Mouse (Mus musculus): ENCODE measurements around the gene Cstb. TPM values are rescaled to one million over a fixed set of nuclear protein-coding genes. Genes with fewer than 3 reads are reported as not detected.

The Cstb gene
- polyA plus RNA-seq, 1 experiment from 2014 or later = 102 TPM

- ATAC-seq (ENCODE audit: low FRiP score, low TSS enrichment) = no peak
- peak overlapping the region; percentile 84 for H3K9ac ChIP-seq (replicated peaks; ENCODE audit: low read length)
- no peaks in the 10 kb centered on the region for H3K27me3 ChIP-seq (ENCODE audit: control insufficient read depth, insufficient read depth, low read length)
- peaks cover 9% of the 10 kb centered on the region; the same call in 1 of the 2 replicates for H3K4me1 ChIP-seq (ENCODE audit: control insufficient read depth, insufficient read depth, low read length)
- DNase-seq = no peak
- H3K36me3 ChIP-seq (ENCODE audit: control insufficient read depth, insufficient read depth, low read length) = peaks cover 18% of the 10 kb centered on the region
- H3K9me3 ChIP-seq (ENCODE audit: control insufficient read depth, low read length) = no peaks in the 10 kb centered on the region
- H3K4me2 ChIP-seq (ENCODE audit: low read length) = peak overlapping the region; percentile 77
- WGBS = 49% methylated on average over 6 of the region's 6 CpGs
- H3K27ac ChIP-seq (replicated peaks; ENCODE audit: low read depth, low read length) = peak overlapping the region; percentile 72
- H3K4me3 ChIP-seq (replicated peaks; ENCODE audit: low read depth, low read length) = peak overlapping the region; percentile 81
Observed at GRCm38 (mm10) chr10:78426117-78426735, 757 bp downstream of the Cstb start.

DNA sequence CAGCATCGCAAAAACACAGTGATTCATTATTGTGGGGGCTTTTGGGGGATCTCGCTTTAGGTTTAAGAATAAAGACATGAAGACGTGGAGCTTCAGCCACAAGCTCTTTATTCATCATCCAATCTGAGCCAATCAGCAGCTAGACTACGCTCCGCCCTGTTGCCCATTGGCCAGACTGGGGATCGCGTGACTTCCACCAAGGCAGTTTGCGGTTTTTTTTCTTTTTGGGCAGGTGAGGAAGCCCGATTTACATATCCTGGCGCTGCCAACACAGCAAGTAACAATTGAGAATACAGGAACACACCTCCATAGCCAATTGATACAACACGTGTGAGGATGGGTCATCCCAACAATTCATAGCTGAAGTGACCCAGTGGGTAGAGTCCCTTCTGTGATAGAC, 2.6 kb downstream of the Cstb start:
- 92% methylated on average over 11 of the region's 11 CpGs for WGBS
- no peak for ATAC-seq (ENCODE audit: low FRiP score, low TSS enrichment)
- H3K36me3 ChIP-seq (ENCODE audit: control insufficient read depth, insufficient read depth, low read length) = peaks cover 18% of the 10 kb centered on the region

DNA sequence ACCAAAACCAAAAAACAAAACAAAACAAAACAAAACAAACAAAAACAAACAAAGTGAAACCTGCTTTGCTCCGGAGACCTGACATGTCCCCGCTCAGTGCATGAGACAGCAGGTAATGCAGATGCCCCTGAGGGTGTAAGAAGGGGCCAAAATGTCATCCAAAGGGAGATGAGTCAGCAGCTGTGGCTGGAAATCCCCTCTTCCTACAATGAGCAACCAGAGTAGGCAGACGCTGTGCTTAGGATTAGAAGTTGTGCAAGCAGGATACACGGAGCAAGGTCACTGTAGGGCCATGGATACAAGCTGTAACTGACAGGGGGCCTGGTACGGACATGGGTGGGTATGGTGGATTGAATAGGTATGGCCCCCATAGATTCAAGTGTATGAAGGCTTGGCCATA, 3.7 kb downstream of the Cstb start:
- no peak for ATAC-seq (ENCODE audit: low FRiP score, low TSS enrichment)
- Histone ChIP-seq H3K36me3 (ENCODE audit: control insufficient read depth, insufficient read depth, low read length) (peaks cover 18% of the 10 kb centered on the region), H3K4me3 (replicated peaks; ENCODE audit: low read depth, low read length) (no peak overlapping the region), H3K9me3 (ENCODE audit: control insufficient read depth, low read length) (no peaks in the 10 kb centered on the region), H3K4me1 (ENCODE audit: control insufficient read depth, insufficient read depth, low read length) (peaks cover 9% of the 10 kb centered on the region; the same call in 1 of the 2 replicates), H3K4me2 (ENCODE audit: low read length) (no peak overlapping the region), H3K9ac (replicated peaks; ENCODE audit: low read length) (no peak overlapping the region), H3K27me3 (ENCODE audit: control insufficient read depth, insufficient read depth, low read length) (no peaks in the 10 kb centered on the region), H3K27ac (replicated peaks; ENCODE audit: low read depth, low read length) (no peak overlapping the region)
- no peak for DNase-seq
- WGBS = 91% methylated on average over 5 of the region's 5 CpGs

More for the DNA sequence above, 2.6 kb downstream of the Cstb start:
- H3K9ac ChIP-seq (replicated peaks; ENCODE audit: low read length) = no peak overlapping the region
- no peak for DNase-seq
- H3K4me2 ChIP-seq (ENCODE audit: low read length) = no peak overlapping the region
- peaks cover 9% of the 10 kb centered on the region; the same call in 1 of the 2 replicates for H3K4me1 ChIP-seq (ENCODE audit: control insufficient read depth, insufficient read depth, low read length)
- H3K27ac ChIP-seq (replicated peaks; ENCODE audit: low read depth, low read length) = no peak overlapping the region
- no peaks in the 10 kb centered on the region for H3K9me3 ChIP-seq (ENCODE audit: control insufficient read depth, low read length)
- H3K27me3 ChIP-seq (ENCODE audit: control insufficient read depth, insufficient read depth, low read length) = no peaks in the 10 kb centered on the region
- H3K4me3 ChIP-seq (replicated peaks; ENCODE audit: low read depth, low read length) = no peak overlapping the region

DNA sequence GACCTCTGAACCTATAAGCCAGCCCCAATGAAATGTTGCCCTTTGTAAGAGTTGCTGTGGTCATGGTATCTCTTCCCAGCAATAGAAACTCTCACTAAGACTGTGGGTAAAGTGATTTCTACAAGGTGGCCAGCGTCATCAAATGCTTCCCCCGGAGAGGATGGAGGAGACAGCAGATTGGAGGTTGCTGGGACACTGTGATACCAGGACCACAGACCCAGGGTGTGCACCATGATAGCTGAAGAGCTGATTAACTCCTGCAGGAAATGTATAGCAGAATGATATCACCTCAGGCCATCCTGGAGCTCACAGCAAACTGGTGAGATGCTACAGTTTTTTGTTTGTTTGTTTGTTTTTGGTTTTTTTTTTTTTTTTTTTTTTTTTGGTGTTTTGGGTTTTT, 4.3 kb downstream of the Cstb start:
- no peak for ATAC-seq (ENCODE audit: low FRiP score, low TSS enrichment)
- DNase-seq = no peak
- H3K36me3 ChIP-seq (ENCODE audit: control insufficient read depth, insufficient read depth, low read length) = peaks cover 18% of the 10 kb centered on the region
- H3K9ac ChIP-seq (replicated peaks; ENCODE audit: low read length) = no peak overlapping the region
- H3K9me3 ChIP-seq (ENCODE audit: control insufficient read depth, low read length) = no peaks in the 10 kb centered on the region
- no peak overlapping the region for H3K27ac ChIP-seq (replicated peaks; ENCODE audit: low read depth, low read length)
- H3K27me3 ChIP-seq (ENCODE audit: control insufficient read depth, insufficient read depth, low read length) = no peaks in the 10 kb centered on the region
- H3K4me1 ChIP-seq (ENCODE audit: control insufficient read depth, insufficient read depth, low read length) = peaks cover 9% of the 10 kb centered on the region; the same call in 1 of the 2 replicates
- H3K4me2 ChIP-seq (ENCODE audit: low read length) = no peak overlapping the region
- 91% methylated on average over 2 of the region's 2 CpGs for WGBS
- no peak overlapping the region for H3K4me3 ChIP-seq (replicated peaks; ENCODE audit: low read depth, low read length)

- Histone ChIP-seq H3K4me1 (ENCODE audit: control insufficient read depth, insufficient read depth, low read length) (no peaks in the 10 kb centered on the region), H3K27me3 (ENCODE audit: control insufficient read depth, insufficient read depth, low read length) (no peaks in the 10 kb centered on the region), H3K9me3 (ENCODE audit: control insufficient read depth, low read length) (no peaks in the 10 kb centered on the region), H3K4me2 (ENCODE audit: low read length) (no peak overlapping the region), H3K27ac (replicated peaks; ENCODE audit: low read depth, low read length) (no peak overlapping the region), H3K36me3 (ENCODE audit: control insufficient read depth, insufficient read depth, low read length) (peaks cover 10% of the 10 kb centered on the region), H3K9ac (replicated peaks; ENCODE audit: low read length) (no peak overlapping the region), H3K4me3 (replicated peaks; ENCODE audit: low read depth, low read length) (no peak overlapping the region)
- WGBS = 72% methylated on average over 3 of the region's 3 CpGs
- DNase-seq (no peak), ATAC-seq (ENCODE audit: low FRiP score, low TSS enrichment) (no peak)
Observed at GRCm38 (mm10) chr10:78432853-78433252, 7.4 kb downstream of the Cstb start.

DNA sequence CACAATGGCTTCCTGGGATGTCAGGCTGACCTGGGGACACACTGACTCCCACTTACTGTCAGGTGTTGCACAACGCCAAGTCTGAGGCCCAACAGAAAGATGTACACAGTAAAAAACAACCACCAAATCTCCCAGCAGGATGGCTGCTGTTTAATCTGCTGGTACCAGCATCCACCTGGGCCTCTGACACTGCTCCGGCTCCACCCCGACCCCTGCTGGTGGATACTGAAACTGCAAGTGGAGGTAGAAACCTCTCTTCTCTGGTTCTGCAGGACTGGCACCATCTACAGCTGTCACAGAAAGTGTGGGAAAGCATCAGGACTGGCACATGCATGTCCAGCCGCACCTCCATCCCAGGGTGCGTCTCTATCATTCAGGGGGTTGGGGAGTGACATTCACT, 12.6 kb downstream of the Cstb start:
- Histone ChIP-seq H3K4me3 (replicated peaks; ENCODE audit: low read depth, low read length) (no peak overlapping the region), H3K9me3 (ENCODE audit: control insufficient read depth, low read length) (no peaks in the 10 kb centered on the region), H3K4me2 (ENCODE audit: low read length) (no peak overlapping the region), H3K36me3 (ENCODE audit: control insufficient read depth, insufficient read depth, low read length) (peaks cover 15% of the 10 kb centered on the region; the same call in 1 of the 2 replicates), H3K4me1 (ENCODE audit: control insufficient read depth, insufficient read depth, low read length) (no peaks in the 10 kb centered on the region), H3K9ac (replicated peaks; ENCODE audit: low read length) (no peak overlapping the region), H3K27ac (replicated peaks; ENCODE audit: low read depth, low read length) (0 out of 2 replicates have a peak overlapping the region, but pooled peaks have one; percentile 6), H3K27me3 (ENCODE audit: control insufficient read depth, insufficient read depth, low read length) (no peaks in the 10 kb centered on the region)
- DNase-seq (peak; percentile 85), ATAC-seq (ENCODE audit: low FRiP score, low TSS enrichment) (0 out of 2 replicates have a peak, but pooled peaks have one; percentile 37)
- 11% methylated on average over 5 of the region's 5 CpGs for WGBS

DNA sequence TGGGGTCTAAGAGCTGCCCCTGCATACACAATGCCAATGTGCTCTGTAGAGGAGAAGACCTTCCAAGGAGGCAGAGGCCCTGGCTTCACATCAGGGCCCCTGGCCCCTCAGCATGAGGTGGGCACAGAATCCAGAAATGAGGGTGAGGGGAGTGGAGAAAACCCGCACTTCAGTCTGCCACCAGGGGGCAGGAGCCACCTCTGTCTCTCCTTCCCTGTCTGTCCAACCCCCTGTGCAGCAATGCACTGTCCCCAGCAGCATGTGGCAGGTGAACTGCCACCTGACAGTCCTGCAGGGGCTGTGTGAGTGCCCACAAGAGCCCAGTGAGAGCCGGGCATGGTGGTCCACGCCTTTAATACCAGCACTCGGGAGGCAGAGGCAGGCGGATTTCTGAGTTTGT, 14.1 kb downstream of the Cstb start:
- H3K4me2 ChIP-seq (ENCODE audit: low read length) = no peak overlapping the region
- ATAC-seq (ENCODE audit: low FRiP score, low TSS enrichment) (peak; percentile 19; the same call in 1 of the 2 replicates), DNase-seq (peak; percentile 32)
- no peak overlapping the region for H3K27ac ChIP-seq (replicated peaks; ENCODE audit: low read depth, low read length)
- WGBS = 63% methylated on average over 5 of the region's 5 CpGs
- no peaks in the 10 kb centered on the region for H3K9me3 ChIP-seq (ENCODE audit: control insufficient read depth, low read length)
- H3K36me3 ChIP-seq (ENCODE audit: control insufficient read depth, insufficient read depth, low read length) = peaks cover 28% of the 10 kb centered on the region
- no peaks in the 10 kb centered on the region for H3K4me1 ChIP-seq (ENCODE audit: control insufficient read depth, insufficient read depth, low read length)
- no peak overlapping the region for H3K4me3 ChIP-seq (replicated peaks; ENCODE audit: low read depth, low read length)
- no peak overlapping the region for H3K9ac ChIP-seq (replicated peaks; ENCODE audit: low read length)
- no peaks in the 10 kb centered on the region for H3K27me3 ChIP-seq (ENCODE audit: control insufficient read depth, insufficient read depth, low read length)

DNA sequence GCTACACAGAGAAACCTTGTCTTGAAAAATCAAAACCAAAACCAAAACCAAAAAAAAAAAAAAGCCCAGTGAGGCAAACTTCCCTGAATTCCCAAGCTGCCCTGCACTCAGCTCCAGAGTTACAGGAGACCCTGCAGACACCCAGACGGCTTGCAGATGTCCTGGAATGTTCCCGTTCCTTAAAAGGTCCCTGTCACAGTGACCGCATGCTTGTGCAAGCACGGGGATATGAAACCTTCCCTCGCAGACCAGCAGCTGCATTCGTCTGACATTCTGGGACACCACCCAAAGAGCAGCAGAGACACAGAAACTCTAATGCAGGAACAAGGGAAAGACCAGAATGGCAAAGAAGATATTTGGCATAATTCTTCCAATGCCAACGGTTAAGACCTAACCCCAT, 14.5 kb downstream of the Cstb start:
- no peak for DNase-seq
- H3K4me2 ChIP-seq (ENCODE audit: low read length) = no peak overlapping the region
- H3K4me1 ChIP-seq (ENCODE audit: control insufficient read depth, insufficient read depth, low read length) = no peaks in the 10 kb centered on the region
- WGBS = 93% methylated on average over 7 of the region's 7 CpGs
- no peak for ATAC-seq (ENCODE audit: low FRiP score, low TSS enrichment)
- H3K9me3 ChIP-seq (ENCODE audit: control insufficient read depth, low read length) = no peaks in the 10 kb centered on the region
- H3K27ac ChIP-seq (replicated peaks; ENCODE audit: low read depth, low read length) = no peak overlapping the region
- peaks cover 30% of the 10 kb centered on the region for H3K36me3 ChIP-seq (ENCODE audit: control insufficient read depth, insufficient read depth, low read length)
- no peak overlapping the region for H3K4me3 ChIP-seq (replicated peaks; ENCODE audit: low read depth, low read length)
- H3K9ac ChIP-seq (replicated peaks; ENCODE audit: low read length) = no peak overlapping the region
- H3K27me3 ChIP-seq (ENCODE audit: control insufficient read depth, insufficient read depth, low read length) = no peaks in the 10 kb centered on the region

- H3K9me3 ChIP-seq (ENCODE audit: control insufficient read depth, low read length) = no peaks in the 10 kb centered on the region
- ATAC-seq (ENCODE audit: low FRiP score, low TSS enrichment) (no peak; the same call in 1 of the 2 replicates), DNase-seq (peak; percentile 55)
- no peak overlapping the region for H3K27ac ChIP-seq (replicated peaks; ENCODE audit: low read depth, low read length)
- no peak overlapping the region for H3K4me2 ChIP-seq (ENCODE audit: low read length)
- no peaks in the 10 kb centered on the region for H3K4me1 ChIP-seq (ENCODE audit: control insufficient read depth, insufficient read depth, low read length)
- peaks cover 30% of the 10 kb centered on the region for H3K36me3 ChIP-seq (ENCODE audit: control insufficient read depth, insufficient read depth, low read length)
- H3K9ac ChIP-seq (replicated peaks; ENCODE audit: low read length) = no peak overlapping the region
- no peaks in the 10 kb centered on the region for H3K27me3 ChIP-seq (ENCODE audit: control insufficient read depth, insufficient read depth, low read length)
- H3K4me3 ChIP-seq (replicated peaks; ENCODE audit: low read depth, low read length) = no peak overlapping the region
- 66% methylated on average over 9 of the region's 9 CpGs for WGBS
Observed at GRCm38 (mm10) chr10:78440812-78441211, 15.3 kb downstream of the Cstb start.

All from midbrain, embryonic 14.5 days (tissue).